Mouse (Mus musculus): ENCODE results near the gene Acss1.
A peak's percentile ranks its signal among the peaks of the same experiment; 100 is the strongest.

GRCm38 (mm10) chr2:150608087-150608799 is 60.1 kb downstream of the Acss1 start, which contains the start of gene Apmap:
- TF ChIP-seq POLR2A (IDR thresholded peaks at IDR 0.05; ENCODE audit: low read depth, low read length), result peak; percentile 90
- TF ChIP-seq CTCF (IDR thresholded peaks at IDR 0.05; ENCODE audit: borderline replicate concordance, insufficient read depth, low read length), result no peak

Data from embryonic fibroblast, embryonic 13.5 days (primary cell).